Mouse (Mus musculus) left cerebral cortex, postnatal 10 days (tissue): ENCODE data around the gene Eif3i. TPM values are rescaled to one million over a fixed set of nuclear protein-coding genes. Genes with fewer than 3 reads are reported as not detected.

Experiments
- DNase-seq, 2 experiments: peaks; one replicate each; pipeline ENCODE4 v3.0.0; 2021 to 2022; ENCODE audit warnings: low spot score in 2 of 2, mixed read lengths in 1 of 2; ENCODE audit errors: extremely low spot score in 1 of 2
- intact Hi-C: fragments of 180-260 bp; cut with DNase I; formaldehyde crosslinking; loops from one replicate; pipeline ENCODE4 v1.15.1; 2025
- total RNA-seq, 2 experiments: library from RNA; stranded (reverse); gene quantifications; 2 replicates each; pipeline ENCODE4 v1.2.3; 2021

Gene Eif3i
- total RNA-seq, result 100 to 1,000 TPM; 141 to 151 TPM

DNA sequence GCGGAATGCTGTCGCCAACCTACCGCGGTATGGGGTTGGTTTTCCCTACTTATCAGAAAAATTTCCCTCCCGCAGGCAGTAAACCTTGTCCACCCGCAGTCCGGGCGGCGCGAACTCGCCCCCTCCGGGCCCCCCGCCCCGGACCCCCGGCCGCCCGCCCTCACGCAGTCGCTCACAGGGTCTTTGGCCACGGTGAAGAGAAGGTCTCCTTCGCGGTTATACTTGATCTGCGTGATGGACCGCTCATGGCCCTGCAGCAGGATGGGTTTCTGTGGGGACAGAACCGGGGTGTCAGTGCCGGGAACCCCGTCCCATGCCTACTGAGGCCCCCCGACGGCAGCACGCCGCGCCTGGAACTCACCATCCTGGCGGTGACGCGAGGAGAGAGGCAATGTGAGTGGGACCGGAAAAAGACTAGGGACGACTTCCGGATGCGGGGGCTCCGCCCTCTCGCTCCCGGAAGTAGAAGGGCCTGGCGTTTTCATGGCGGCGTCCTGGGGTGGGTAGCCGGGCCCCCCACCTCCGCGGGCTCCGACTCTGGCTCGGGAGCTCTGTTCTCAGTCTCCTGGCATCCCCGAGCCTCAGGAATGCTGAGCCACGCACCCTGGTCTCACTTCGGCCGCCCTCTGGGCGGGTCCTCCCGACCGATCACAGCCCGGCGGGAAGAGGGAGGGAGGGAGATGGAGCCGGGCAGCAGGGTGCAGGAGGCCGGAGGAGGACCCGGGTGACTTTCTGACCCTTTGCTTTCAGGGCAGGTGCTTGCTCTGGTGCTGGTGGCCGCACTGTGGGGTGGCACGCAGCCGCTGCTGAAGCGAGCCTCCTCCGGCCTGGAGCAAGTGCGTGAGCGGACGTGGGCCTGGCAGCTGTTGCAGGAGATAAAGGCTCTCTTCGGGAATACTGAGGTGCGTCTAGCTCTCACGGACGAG lies at the start of gene Eif3i, which contains the start of gene Tmem234:
Eif3i (minus strand) TSS at position 416 of the 926 bp plus-strand sequence.
Tmem234 (plus strand) TSS at position 436 of the 926 bp plus-strand sequence.
- DNase-seq, result peak; percentile 81 to 90
- intact Hi-C loops, result no loop called here

DNA sequence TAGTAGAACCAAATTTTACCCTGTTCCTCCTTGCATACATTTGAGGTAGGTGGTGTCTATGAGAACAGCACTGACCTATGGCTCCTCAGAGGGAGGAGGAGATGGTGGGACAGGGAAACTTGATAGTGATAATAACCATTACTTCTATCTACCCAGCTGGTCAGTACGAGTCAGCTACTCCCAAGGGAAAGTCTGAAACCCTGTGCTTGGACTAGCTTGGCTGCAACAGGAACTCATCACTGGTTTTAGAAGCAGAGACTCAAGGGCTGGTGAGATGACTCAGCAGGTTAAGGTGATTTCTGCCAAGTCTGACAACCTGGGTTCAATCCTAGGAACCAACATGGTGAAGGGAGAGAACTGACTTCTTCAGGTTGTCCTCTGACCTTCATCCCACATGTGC lies 48.2 kb upstream of the Eif3i start:
- no peak for DNase-seq
- intact Hi-C loops, result no loop called here

DNA sequence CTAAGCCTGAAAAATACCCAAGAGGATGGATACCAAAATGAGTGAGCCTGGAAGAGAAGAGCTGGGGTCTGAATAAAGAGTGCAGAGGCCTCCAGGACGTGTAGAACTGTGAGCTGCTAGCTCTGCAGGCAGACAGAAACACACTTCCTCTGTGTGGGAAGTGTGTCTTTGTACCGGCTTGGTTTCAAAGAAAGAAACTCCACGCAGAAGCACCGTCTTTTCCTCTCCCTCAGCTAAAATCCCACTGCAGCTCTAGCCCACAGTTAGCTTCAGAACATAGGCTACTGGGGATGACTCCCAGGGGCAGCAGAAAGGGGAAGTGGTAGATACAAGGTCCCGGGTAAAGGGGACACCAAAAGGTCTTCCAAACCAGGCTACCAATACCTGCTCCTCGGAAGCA lies 44.8 kb upstream of the Eif3i start:
- no peak for DNase-seq
- intact Hi-C loops, result no loop called here

DNA sequence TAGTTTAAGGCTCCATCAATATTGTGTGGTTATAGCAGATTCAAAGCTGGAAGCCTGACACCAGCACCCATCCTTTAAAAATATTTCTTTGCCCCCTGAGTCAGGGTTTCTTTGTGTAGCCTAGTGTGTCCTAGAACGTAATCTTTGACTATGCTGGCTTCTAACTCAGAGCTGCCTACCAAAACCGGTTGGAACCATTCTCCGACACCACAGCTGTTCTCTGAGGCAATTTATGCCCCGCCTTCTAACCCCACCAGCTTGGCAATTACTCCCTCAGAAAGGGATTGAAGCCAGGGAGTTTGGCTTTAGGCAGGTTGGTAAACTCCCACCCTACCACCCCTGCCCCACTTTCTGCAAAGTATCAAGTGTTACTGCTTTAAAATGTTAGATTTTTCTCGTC lies 41.3 kb upstream of the Eif3i start:
- intact Hi-C loops, result no loop called here
- no peak for DNase-seq

DNA sequence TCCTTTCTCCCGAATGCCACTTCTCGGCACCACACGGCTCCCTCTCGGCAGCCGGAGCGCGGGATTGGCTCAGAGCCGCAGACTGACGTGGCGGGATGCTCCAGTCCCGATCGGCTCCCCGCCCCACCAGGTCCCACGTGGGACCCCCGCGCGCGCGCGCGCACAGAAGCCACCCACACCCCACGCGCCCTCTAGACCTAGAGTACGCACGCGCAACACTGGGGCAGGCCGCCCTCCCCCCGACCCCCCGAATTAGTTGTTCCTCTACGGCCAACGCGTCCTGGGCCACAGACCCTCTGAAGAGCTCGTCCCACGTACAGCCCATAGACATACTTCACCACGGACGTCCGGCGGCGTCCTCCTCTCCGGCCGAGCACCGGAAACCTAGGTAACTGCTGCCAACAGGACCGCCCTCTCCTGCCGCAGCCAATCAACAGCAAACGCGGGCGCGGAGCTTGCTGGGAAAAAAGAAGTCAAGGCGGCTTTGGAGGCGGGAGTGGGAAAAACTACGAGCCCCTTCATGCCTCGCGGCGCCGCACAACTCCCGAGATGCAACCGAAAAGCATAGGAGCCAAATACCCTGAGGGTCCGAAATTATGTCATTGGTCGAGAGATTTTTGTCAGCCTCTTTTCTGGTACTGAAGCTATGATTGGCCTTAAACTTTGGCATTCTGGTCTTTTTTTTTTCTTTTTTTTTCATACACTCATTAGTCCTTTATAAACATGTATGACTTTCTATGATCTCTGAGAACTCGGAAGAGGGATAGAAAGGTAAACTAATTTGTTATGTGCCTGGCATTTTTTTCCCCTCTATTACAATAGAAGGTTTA lies 40.4 kb upstream of the Eif3i start, which contains the start of gene Txlna:
Txlna (minus strand) TSS at position 428 of the 830 bp plus-strand sequence.
- DNase-seq, result peak; percentile 97 to 98
- intact Hi-C loops, result no loop called here

DNA sequence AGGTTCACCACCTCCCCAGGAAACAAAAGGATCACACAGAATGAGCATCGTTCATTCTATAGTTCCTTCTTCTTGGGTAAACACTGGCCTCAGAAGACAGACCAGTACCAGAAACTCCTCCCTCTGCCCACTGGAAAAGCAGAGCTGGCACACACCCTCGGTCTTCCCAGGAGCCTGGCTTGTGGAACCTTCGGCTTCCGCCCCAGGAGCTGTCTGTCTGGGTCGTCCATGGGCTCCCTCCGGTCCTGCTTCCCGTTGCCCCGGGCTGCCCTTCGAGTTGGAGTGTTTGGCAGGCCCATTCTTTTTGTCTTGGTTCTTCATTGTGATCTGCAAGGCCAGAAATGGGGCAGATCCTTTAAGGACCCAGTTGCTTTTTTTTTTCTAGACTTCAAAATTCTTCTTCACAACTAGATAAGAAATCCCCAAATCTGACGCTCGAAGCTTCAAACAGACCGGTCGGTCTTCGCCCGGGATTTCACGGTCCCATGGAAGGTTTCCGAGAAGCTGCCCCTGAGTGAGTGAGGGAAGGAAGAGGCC lies 39.7 kb upstream of the Eif3i start:
- DNase-seq, result peak in 1 of 2 experiments; percentile 73

DNA sequence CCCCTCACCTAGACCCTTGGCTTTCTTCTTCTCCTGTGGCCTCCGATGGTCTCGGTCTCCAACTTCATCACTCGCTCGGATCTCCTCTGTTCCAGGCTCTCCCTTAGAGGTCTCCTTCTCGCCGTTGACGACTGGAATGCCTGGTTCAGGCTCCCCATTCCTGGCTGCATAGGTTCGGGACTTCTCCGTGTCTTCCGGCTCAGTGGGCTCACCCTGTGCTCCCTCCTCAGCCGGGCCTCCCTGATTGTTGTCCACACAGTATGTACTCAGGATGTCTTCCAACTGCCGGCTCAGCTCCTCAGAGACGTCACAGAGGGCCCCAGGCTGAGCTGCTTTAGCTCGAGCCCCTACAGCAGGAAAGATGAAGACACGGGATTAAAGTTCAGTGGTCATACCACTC lies 38.8 kb upstream of the Eif3i start:
- intact Hi-C loops, result no loop called here
- DNase-seq, result no peak

More for the DNA sequence above, 39.7 kb upstream of the Eif3i start:
- intact Hi-C loops, result no loop called here

DNA sequence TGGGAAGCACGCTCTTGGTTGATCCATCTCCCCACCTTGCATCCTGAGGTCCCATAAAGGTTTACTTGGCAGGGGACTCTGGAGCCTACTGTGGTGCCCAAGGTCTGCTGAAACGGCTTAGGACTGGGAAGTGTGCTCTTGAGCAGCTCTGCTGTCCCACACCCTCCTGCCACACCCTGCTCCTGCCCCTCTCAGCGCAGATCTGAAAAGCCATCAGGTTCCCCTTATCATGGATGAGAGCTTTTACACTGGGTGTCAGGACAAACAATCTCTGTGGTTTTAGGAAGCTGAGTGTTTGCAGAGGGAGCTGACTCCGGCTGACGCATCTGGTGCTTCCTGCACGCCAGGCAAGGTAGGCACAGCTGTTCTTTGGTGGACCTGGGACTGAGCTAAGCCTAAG lies 33.4 kb upstream of the Eif3i start:
- intact Hi-C loops, result no loop called here

DNA sequence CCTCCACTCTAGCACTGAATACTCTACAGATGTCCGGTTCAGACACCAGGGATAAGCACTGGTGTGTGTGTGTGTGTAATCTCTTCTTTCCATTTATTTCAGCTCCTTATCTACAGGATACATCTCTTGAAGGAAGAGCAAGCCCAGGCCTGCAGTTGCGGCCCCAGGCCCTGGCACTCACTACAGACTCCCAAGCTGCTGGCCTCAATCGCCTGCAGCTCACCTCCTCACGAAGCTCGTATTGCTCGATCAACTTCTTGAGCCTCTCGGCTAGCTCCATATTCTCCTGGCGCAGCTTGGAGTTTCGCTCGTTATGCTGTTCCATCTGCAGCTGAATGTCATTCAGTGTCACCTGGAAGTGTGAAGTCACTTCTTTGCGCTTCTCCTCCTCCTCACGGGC lies 31.4 kb upstream of the Eif3i start:
- intact Hi-C loops, result no loop called here
- DNase-seq, result no peak

More for the DNA sequence above, 33.4 kb upstream of the Eif3i start:
- DNase-seq, result no peak

DNA sequence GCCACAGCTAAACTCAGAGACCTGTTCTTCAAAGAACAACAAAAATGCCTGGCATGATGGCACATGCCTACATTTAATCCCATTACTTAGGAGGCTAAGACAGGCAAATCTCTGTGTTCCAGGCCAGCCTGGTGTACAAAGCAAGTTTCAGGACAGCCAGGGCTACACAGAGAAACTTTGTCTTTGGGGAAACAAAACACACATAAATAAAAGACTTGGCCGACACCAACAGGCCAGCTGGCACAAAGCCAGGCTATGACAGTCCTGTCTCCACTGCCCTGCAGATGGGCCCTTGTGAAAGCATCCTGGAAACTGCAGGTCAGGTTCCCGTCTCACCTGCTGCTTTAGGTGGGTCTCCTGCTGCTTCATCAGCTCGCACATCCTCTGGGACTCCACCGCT lies 30.5 kb upstream of the Eif3i start:
- DNase-seq, result no peak
- intact Hi-C loops, result no loop called here

DNA sequence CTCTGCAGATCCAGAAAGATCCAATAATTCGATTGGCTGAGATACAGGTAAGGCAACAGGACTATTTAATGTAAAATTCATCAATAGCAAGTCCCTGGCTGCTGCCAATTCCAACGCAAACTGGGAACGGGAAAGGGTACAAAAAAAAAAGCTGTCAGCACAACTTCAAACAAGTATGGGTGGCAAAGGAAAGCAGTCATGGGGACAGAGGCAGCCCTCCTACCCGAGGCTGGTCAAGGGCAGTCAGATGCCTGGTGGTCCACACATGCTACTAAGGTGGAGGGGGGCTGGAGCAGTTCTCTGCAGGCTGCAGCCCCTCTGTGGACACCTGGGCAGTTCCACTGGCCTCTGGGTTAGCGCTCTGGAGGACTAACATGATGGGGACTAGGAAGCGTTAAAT lies 25.6 kb upstream of the Eif3i start:
- intact Hi-C loops, result no loop called here
- no peak for DNase-seq

DNA sequence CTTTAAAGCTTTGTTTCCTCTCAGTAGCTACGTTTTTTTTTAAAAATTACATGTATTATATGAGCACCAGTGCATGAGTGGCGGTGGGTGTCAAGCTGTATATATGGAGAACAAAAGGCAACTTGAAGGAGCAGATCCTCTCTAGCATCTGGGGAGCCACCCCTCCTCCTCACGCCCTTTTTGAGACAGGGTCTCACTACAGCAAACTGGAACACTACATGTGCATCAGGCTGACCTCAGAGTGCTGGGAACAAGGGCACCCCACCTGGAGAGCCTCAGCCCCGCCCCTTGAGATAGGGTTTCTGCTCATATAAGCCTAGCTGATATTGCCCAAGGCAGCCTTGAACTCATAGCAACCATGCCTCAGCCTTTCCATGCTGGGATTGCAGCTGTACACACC lies 25.0 kb upstream of the Eif3i start:
- no peak for DNase-seq
- intact Hi-C loops, result no loop called here

DNA sequence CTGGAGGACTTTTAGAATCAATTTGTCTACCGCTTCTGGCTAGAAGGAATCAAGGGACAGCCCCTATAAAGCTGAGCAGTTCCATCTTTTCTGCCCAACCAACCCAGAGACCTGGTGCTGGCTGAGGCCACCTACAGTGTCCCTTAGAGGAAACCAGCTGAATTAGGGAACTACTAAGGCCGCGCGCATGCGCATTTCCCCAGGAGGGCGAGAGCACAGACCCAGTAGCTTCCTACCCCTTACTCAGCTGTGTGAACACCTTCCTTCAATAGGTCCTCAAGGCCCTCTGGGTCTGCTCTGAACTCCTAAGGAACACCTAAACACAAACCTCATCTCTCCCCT lies 24.6 kb upstream of the Eif3i start:
- intact Hi-C loops, result no loop called here
- DNase-seq, result peak; percentile 57 to 81

DNA sequence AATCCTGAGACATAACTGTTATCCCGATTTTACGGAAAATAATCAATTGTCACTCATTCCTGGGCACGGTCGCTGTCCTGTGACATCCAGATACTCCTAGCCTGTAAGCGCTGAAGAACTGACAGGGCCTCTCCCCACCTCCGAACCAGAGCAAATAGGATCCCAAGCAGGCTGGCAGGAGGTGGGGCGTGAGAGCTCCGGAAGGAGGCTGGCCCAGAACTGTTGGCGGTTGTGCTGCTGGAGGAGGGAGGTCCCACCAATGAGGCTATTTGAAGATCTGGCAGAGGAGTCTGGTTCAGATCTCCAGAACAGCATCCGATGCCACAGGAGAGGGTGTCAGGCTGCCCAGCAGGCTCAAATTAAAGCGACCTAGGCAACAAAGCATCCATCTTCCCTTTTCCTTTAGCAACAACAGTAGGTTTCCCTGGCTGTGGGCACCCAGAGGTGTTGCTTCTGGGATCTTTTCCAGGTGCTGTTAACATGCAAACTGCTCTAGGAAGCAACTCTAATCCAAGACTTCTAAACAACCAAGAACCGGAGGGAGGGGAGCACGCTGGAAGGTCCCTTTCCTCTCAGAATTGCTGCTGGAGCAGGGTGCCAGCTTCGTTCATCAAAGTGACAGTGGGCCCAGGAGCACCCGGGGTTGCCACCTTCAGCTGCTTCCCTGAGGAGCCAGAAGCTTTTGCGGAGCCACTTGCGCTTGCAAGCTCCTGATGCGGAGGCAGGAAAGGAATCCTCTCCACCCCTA lies 24.0 kb upstream of the Eif3i start:
- intact Hi-C loops, result no loop called here
- DNase-seq, result peak; percentile 91 to 93

DNA sequence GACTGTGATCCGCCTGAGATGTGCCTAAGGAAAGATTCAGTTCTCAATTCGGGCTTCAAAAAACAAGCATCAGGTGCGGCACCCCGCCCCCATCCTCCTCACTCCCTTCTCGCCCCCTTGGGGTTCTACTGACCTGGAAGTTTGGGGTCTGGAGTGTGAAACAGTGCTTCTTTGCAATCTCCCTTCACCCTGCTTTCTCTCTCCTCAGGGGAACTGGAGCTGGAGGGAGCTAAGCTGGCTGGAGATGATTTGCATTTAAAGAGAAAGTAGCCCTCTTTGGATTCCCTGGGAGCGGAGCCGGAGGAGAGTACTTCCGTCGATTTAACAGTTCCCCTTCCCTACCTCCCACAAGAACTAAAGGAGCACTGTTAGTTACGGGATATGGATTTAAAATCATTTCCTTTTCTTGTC lies 23.2 kb upstream of the Eif3i start, which contains the start of gene Ccdc28b:
Ccdc28b (minus strand) TSS at position 267 of the 411 bp plus-strand sequence.
- intact Hi-C loops, result no loop called here
- DNase-seq, result peak in 1 of 2 experiments; percentile 55

DNA sequence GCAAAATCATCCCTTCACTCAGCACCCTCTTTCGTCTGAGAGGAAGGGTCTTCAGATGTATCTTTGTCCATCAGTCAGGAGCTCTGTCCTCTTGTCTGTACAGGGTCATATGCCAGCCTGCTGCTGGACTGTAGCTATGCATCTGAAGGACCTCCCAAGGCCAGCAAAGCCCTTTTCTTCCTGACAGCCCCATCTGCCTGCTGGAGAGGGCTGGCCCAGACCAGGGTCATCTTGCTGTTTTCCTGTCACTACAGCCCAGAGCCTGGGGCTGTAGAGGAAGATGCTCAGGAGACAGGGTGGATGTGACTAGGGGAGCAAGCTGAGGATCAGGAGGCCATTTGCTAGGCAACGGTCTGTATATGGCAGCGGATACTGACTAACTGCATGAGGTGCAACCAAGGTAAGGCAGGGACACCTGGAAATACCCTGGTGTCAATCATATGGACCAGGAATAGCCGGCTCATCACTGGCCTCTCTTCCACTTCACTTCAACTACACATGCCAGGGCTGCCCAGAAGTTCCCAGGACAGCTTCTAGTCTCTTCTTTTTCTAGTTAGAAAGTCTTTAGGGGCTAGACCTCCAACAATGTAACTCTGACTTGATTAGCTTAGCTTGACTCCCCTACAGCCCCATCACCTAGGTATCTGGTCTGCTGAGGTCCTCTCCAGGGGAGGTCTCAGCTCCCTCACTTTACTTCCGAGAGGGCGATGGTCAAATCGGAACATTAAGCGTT lies 22.5 kb upstream of the Eif3i start:
- intact Hi-C loops, result no loop called here
- DNase-seq, result no peak

DNA sequence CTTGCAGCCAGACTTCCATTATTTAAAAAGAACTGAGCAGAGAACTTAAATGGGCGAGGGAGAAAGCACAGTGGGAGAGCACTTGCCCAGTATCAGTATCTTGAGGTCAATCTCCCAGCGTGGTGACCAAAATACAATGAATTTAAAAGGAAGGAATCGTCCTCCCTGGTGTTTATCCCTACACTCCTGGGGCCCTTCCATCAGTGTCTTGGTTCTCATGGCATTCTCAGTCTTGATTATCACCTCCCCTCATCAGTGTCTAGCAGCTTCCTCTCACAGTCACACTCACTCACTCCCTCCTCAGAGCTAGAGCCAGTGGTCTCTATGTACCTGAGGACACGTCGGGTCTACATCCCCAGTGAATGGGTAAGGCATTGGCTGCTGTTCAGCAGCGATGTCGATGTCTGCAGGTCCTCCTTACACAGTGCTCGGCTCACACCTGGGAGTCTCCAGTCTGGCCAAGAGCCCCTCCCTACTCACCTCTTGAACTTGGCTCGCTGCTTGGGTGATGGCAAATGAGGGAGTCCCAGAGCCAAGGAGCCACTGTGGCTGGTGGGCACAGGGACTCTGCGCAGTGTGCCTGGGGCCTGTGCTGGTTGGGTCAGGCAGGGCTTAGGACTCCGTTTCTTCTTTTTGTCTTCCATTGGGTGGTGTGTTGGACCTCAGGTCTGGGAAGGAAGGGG lies 21.8 kb upstream of the Eif3i start:
- DNase-seq, result no peak
- intact Hi-C loops, result no loop called here
